Mouse (Mus musculus) neural tube, embryonic 15.5 days (tissue): Measurements from ENCODE around the gene Hkdc1. TPM values are rescaled to one million over a fixed set of nuclear protein-coding genes. Genes with fewer than 3 reads are reported as not detected.
"Not testable (repeated sequence)": the region's sequence is repeated elsewhere in the genome, so short reads cannot be mapped to it uniquely, and the experiment has no call there.

Experiments
- ATAC-seq: fragments of 200-750 bp; cut with Nextera tagmentation; 2 replicates; pipeline ENCODE4 v1.8.0; 2017; ENCODE audit warnings: mild to moderate bottlenecking, moderate TSS enrichment, moderate library complexity; ENCODE audit not compliant: low FRiP score
- H3K27ac ChIP-seq: fragments of 300-500 bp; sonication (generic); replicated peaks from 2 replicates; pipeline ENCODE4 v1.5.1; 2015; ENCODE audit warnings: mild to moderate bottlenecking, inconsistent platforms
- H3K27me3 ChIP-seq: fragments of 300-500 bp; sonication (generic); replicated peaks from 2 replicates; pipeline ENCODE4 v1.6.1; 2015; ENCODE audit warnings: inconsistent platforms
- H3K36me3 ChIP-seq: fragments of 300-500 bp; sonication (generic); 2 replicates; pipeline ENCODE4 v1.6.1; 2015; ENCODE audit warnings: inconsistent platforms
- H3K4me1 ChIP-seq: fragments of 300-500 bp; sonication (generic); 2 replicates; pipeline ENCODE4 v1.6.1; 2015; ENCODE audit warnings: inconsistent platforms
- H3K4me2 ChIP-seq: fragments of 300-500 bp; sonication (generic); 2 replicates; pipeline ENCODE4 v1.6.1; 2015; ENCODE audit warnings: inconsistent platforms, mild to moderate bottlenecking, moderate library complexity
- H3K4me3 ChIP-seq: fragments of 300-500 bp; sonication (generic); replicated peaks from 2 replicates; pipeline ENCODE4 v1.5.1; 2015; ENCODE audit warnings: mild to moderate bottlenecking, inconsistent platforms
- H3K9ac ChIP-seq: fragments of 300-500 bp; sonication (generic); replicated peaks from 2 replicates; pipeline ENCODE4 v1.6.1; 2015; ENCODE audit warnings: mild to moderate bottlenecking, inconsistent platforms
- H3K9me3 ChIP-seq: fragments of 300-500 bp; sonication (generic); replicated peaks from 2 replicates; pipeline ENCODE4 v1.6.1; 2016; ENCODE audit warnings: inconsistent platforms
- WGBS: fragments of 180-500 bp; shearing (Covaris S2); methylation state at CpG from one replicate; pipeline ENCODE4 v1.1.7; 2015; ENCODE audit warnings: mixed read lengths; 5-methylcytosine and 5-hydroxymethylcytosine counted together
- polyA plus RNA-seq: library from polyadenylated mRNA; unstranded; fragments of >200 nt; fragmentation: Nextera tagmentation; extraction: Ambion mirVana; gene quantifications from 2 replicates; pipeline ENCODE4 v1.2.1, GENCODE M21; 2015

The Hkdc1 gene
- polyA plus RNA-seq, result 0.60 and 1.3 TPM in 2 replicates

DNA sequence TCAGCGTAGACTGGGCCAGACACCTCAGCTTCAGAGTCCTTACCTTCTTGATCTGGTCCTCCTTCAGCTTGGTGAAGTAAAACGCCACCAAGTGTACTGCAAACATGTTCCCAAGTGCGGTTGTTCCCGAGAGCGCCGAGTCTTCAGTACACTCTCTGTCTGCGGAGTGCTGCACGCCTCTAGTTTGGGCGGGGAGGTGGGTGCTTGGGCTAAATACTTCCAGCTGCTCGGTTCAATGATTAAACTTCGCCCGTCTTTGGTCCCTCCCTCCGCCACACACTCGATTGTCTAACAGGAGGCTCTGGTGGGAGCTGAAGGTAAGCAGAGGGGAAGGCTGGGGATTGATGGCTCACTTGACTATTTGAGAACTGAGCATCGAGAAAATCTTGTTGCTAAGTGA, at the start of gene Hkdc1:
TSS of gene Hkdc1 (minus strand) at position 237 of the 400 bp plus-strand sequence.
- no peaks in the 10 kb centered on the region for H3K27me3 ChIP-seq
- H3K4me1 ChIP-seq, result 0 out of 2 replicates have a peak, but pooled peaks cover 3% of the 10 kb centered on the region
- no peaks in the 10 kb centered on the region for H3K36me3 ChIP-seq
- 34% methylated on average over 15 of the region's 15 CpGs for WGBS
- no peak within 1 kb of the TSS for H3K4me3 ChIP-seq
- H3K9me3 ChIP-seq, result no peaks in the 10 kb centered on the region
- H3K4me2 ChIP-seq, result no peak within 1 kb of the TSS
- ATAC-seq, result no peak
- no peak within 1 kb of the TSS for H3K9ac ChIP-seq
- no peak within 1 kb of the TSS for H3K27ac ChIP-seq

- 35% methylated on average over 5 of the region's 5 CpGs for WGBS
- H3K27ac ChIP-seq, result no peak overlapping the region
Observed at GRCm38 (mm10) chr10:62471105-62471504, 48.8 kb upstream of the Hkdc1 start.

DNA sequence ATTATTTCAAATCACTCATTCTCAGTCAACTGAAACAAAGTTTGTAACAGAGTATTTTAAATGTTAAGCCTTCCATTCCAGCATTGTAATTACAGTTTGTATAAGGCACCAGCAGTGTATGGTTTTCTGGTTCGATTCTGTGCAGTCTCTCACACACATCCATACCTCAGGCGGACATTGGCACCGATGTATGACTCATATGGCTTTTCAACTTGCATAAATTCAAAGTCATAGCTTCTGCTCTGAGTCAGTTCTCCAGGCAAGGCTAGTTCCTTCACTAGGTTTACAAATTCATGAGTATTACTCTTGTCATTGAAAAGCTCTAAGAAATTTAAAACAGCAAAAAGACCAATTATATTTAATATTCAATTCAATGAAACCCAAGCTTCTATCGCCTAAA, 47.4 kb upstream of the Hkdc1 start:
- Histone ChIP-seq H3K27me3 (no peaks in the 10 kb centered on the region), H3K27ac (no peak overlapping the region), H3K4me1 (no peaks in the 10 kb centered on the region), H3K36me3 (peaks cover 14% of the 10 kb centered on the region; the same call in 1 of the 2 replicates), H3K4me2 (no peak overlapping the region), H3K9me3 (no peaks in the 10 kb centered on the region), H3K4me3 (no peak overlapping the region), H3K9ac (no peak overlapping the region)
- no peak for ATAC-seq
- 95% methylated on average over 4 of the region's 4 CpGs for WGBS

More at GRCm38 (mm10) chr10:62471105-62471504, 48.8 kb upstream of the Hkdc1 start:
- Histone ChIP-seq H3K36me3 (peaks cover 8% of the 10 kb centered on the region; the same call in 1 of the 2 replicates), H3K4me3 (no peak overlapping the region), H3K9ac (no peak overlapping the region), H3K9me3 (no peaks in the 10 kb centered on the region), H3K27me3 (no peaks in the 10 kb centered on the region), H3K4me1 (no peaks in the 10 kb centered on the region), H3K4me2 (no peak overlapping the region)
- no peak for ATAC-seq

- no peak for ATAC-seq
- H3K27ac ChIP-seq, result no peak overlapping the region
- no peak overlapping the region for H3K9ac ChIP-seq
- no peak overlapping the region for H3K4me3 ChIP-seq
- H3K36me3 ChIP-seq, result peaks cover 45% of the 10 kb centered on the region
- H3K4me2 ChIP-seq, result no peak overlapping the region
- no peaks in the 10 kb centered on the region for H3K9me3 ChIP-seq
- no peaks in the 10 kb centered on the region for H3K4me1 ChIP-seq
- no peaks in the 10 kb centered on the region for H3K27me3 ChIP-seq
Observed at GRCm38 (mm10) chr10:62461321-62461720, 39.0 kb upstream of the Hkdc1 start.

GRCm38 (mm10) chr10:62452001-62452400, 29.7 kb upstream of the Hkdc1 start:
- H3K4me2 ChIP-seq, ATAC-seq, H3K27me3 ChIP-seq, H3K27ac ChIP-seq, H3K4me3 ChIP-seq, H3K9ac ChIP-seq, H3K9me3 ChIP-seq: not testable (repeated sequence)
- 72% methylated on average over 11 of the region's 11 CpGs for WGBS
- H3K36me3 ChIP-seq, result peaks cover 22% of the 10 kb centered on the region
- peaks cover 18% of the 10 kb centered on the region for H3K4me1 ChIP-seq

GRCm38 (mm10) chr10:62450280-62450640, 28.0 kb upstream of the Hkdc1 start:
- Histone ChIP-seq H3K4me1 (peaks cover 18% of the 10 kb centered on the region), H3K9me3 (no peaks in the 10 kb centered on the region), H3K27ac (peak overlapping the region; percentile 96), H3K4me3 (peak overlapping the region; percentile 98), H3K4me2 (peak overlapping the region; percentile 78), H3K27me3 (no peaks in the 10 kb centered on the region), H3K9ac (peak overlapping the region; percentile 97), H3K36me3 (peaks cover 23% of the 10 kb centered on the region)
- WGBS, result 41% methylated on average over 18 of the region's 18 CpGs
- ATAC-seq, result peak; percentile 40; the same call in 1 of the 2 replicates

- H3K4me2 ChIP-seq, result peak within 1 kb of the TSS; percentile 78
- H3K36me3 ChIP-seq, result peaks cover 25% of the 10 kb centered on the region
- under 1% methylated on average over 73 of the region's 73 CpGs for WGBS
- peak within 1 kb of the TSS; percentile 96 for H3K27ac ChIP-seq
- peaks cover 18% of the 10 kb centered on the region for H3K4me1 ChIP-seq
- H3K9ac ChIP-seq, result peak within 1 kb of the TSS; percentile 97
- no peaks in the 10 kb centered on the region for H3K9me3 ChIP-seq
- H3K27me3 ChIP-seq, result no peaks in the 10 kb centered on the region
- H3K4me3 ChIP-seq, result peak within 1 kb of the TSS; percentile 98
- ATAC-seq, result peak; percentile 94
Observed at GRCm38 (mm10) chr10:62449364-62450279, 27.3 kb upstream of the Hkdc1 start, which contains the start of the genes 4930507D05Rik and Supv3l1. Gene 4930507D05Rik (plus strand): TSS chr10:62449489. Gene Supv3l1 (minus strand): TSS chr10:62449738.

GRCm38 (mm10) chr10:62430427-62430826, 8.1 kb upstream of the Hkdc1 start:
- 96% methylated on average over 5 of the region's 5 CpGs for WGBS
- no peak overlapping the region for H3K9ac ChIP-seq
- no peaks in the 10 kb centered on the region for H3K9me3 ChIP-seq
- H3K27me3 ChIP-seq, result no peaks in the 10 kb centered on the region
- H3K36me3 ChIP-seq, result peaks cover 70% of the 10 kb centered on the region
- H3K27ac ChIP-seq, result no peak overlapping the region
- no peak for ATAC-seq
- H3K4me1 ChIP-seq, result 0 out of 2 replicates have a peak, but pooled peaks cover 3% of the 10 kb centered on the region
- no peak overlapping the region for H3K4me2 ChIP-seq
- no peak overlapping the region for H3K4me3 ChIP-seq

GRCm38 (mm10) chr10:62425081-62425871, 3.0 kb upstream of the Hkdc1 start:
- Histone ChIP-seq H3K36me3 (peaks cover 21% of the 10 kb centered on the region), H3K9me3 (no peaks in the 10 kb centered on the region), H3K9ac (no peak overlapping the region), H3K4me1 (0 out of 2 replicates have a peak, but pooled peaks cover 3% of the 10 kb centered on the region), H3K27me3 (no peaks in the 10 kb centered on the region), H3K4me3 (no peak overlapping the region), H3K27ac (no peak overlapping the region), H3K4me2 (no peak overlapping the region)
- no peak for ATAC-seq
- 53% methylated on average over 9 of the region's 9 CpGs for WGBS

DNA sequence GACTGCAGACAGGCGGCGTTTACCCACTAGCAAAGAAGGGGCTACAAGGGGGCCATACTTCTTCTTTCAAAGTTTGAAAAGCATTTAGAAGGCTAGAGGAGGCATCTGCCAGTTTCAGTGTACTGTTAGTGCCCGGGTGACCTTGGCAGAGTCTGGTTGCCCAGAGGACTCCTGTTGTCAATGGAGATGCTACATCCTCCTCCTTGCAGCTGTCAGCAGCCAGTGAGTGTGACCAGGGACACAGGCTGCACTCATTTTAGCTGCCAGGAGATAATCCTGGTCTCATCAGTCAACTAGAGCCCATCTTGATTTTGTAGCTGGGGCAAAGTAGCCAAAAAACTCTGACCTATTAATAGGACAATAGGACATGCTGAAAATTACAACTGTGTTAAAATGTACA, 1.2 kb downstream of the Hkdc1 start:
- Histone ChIP-seq H3K4me1 (0 out of 2 replicates have a peak, but pooled peaks cover 3% of the 10 kb centered on the region), H3K4me3 (no peak overlapping the region), H3K27ac (no peak overlapping the region), H3K9me3 (no peaks in the 10 kb centered on the region), H3K27me3 (no peaks in the 10 kb centered on the region), H3K36me3 (no peaks in the 10 kb centered on the region), H3K9ac (no peak overlapping the region), H3K4me2 (no peak overlapping the region)
- 76% methylated on average over 3 of the region's 3 CpGs for WGBS
- no peak for ATAC-seq

- Histone ChIP-seq H3K4me3 (no peak overlapping the region), H3K9ac (no peak overlapping the region), H3K27me3 (no peaks in the 10 kb centered on the region), H3K4me2 (no peak overlapping the region), H3K36me3 (no peaks in the 10 kb centered on the region), H3K4me1 (0 out of 2 replicates have a peak, but pooled peaks cover under 1% of the 10 kb centered on the region), H3K9me3 (no peaks in the 10 kb centered on the region), H3K27ac (no peak overlapping the region)
- 78% methylated on average over 6 of the region's 6 CpGs for WGBS
- no peak for ATAC-seq
Observed at GRCm38 (mm10) chr10:62420399-62420798, 1.9 kb downstream of the Hkdc1 start.
